Mouse (Mus musculus): Measurements from ENCODE around the gene Pjvk.

DNA sequence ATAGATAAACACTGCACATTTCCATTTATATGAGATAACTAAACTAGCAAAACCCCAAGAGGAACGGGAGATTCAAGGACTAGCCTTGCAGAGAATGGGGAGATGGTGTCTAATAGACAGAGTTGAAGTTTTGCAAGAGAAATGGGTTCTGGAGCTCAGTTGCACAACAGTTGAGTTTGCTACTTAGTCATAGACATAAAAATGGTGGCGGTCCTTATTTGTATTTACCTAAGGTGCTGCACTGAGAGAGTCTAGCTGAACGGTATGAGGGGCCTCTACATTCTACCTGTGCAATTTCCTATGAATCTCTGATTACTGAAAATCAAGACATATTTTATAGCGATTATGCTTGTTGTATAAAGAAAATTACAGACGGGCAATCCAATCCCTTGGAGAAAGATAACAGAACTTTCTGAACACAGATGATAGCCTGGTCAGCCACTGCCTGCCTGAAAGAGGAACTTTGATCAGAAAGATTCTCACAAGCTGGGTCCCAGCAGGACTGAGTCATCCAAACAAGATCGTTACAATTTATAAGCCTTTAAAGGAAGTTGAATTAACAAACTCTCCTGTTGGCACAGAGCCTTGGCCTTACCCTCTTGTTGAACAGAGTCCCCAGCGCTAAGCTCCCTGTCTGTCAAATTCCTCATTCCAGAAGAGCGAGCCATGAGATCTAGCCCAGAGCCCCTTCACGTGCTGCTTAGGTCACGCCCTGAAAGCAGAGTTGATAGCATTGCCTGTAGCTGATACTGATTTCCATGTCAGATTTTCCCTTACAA is 37.8 kb upstream of the Pjvk start:
- TF ChIP-seq CTCF (IDR thresholded peaks at IDR 0.05; ENCODE audit: extremely low read depth, insufficient read length, insufficient replicate concordance, low read depth, low read length), result no peak
- TF ChIP-seq POLR2A (IDR thresholded peaks at IDR 0.05; ENCODE audit: low read depth, low read length), result no peak

Data from small intestine, adult 2 months (tissue).